In genomic region chr13:51603221-51603893, GRCm38 (mm10) we compare ENCODE assay signal across 9 mouse cellular contexts. TPM values are rescaled to one million over a fixed set of nuclear protein-coding genes. Genes with fewer than 3 reads are reported as not detected.
DNase-seq lines count a peak whose midpoint lies in the region; ATAC-seq and TF ChIP-seq lines count a peak whose summit lies in the region.
"Had no signal": no experiment of that assay in that cellular context is flagged by ENCODE, and none has a peak within 500 bp of the region (broad histone marks: within the 10 kb centered on the region; RNA-seq: fewer than 3 reads in every experiment).

No protein-coding gene starts in this region.

- H3K36me3 ChIP-seq in forebrain, embryonic 10.5 days (replicated peaks) = no peaks in the 10 kb centered on the region
- H3K36me3 ChIP-seq in intestine, embryonic 15.5 days = no peaks in the 10 kb centered on the region
- no peaks in the 10 kb centered on the region for H3K36me3 ChIP-seq in limb, embryonic 14.5 days (ENCODE audit: control insufficient read depth, insufficient read depth, low read length)

- H3K27ac ChIP-seq in forebrain, embryonic 10.5 days = peak overlapping the region; percentile 66
- H3K27ac ChIP-seq in intestine, embryonic 15.5 days = no peak overlapping the region
- H3K27ac ChIP-seq in limb, embryonic 14.5 days (replicated peaks; ENCODE audit: low read depth, low read length) = peak overlapping the region; percentile 48

- no peaks in the 10 kb centered on the region for H3K27me3 ChIP-seq in forebrain, embryonic 10.5 days (ENCODE audit: poor library complexity, severe bottlenecking)
- H3K27me3 ChIP-seq in intestine, embryonic 15.5 days (replicated peaks) = no peaks in the 10 kb centered on the region
- no peaks in the 10 kb centered on the region for H3K27me3 ChIP-seq in limb, embryonic 14.5 days (ENCODE audit: control insufficient read depth, insufficient read depth, low read length)

- H3K4me2 ChIP-seq in intestine, embryonic 15.5 days (replicated peaks) = peak overlapping the region; percentile 51
- peak overlapping the region; percentile 34 for H3K4me2 ChIP-seq in limb, embryonic 14.5 days (replicated peaks; ENCODE audit: low read depth, low read length, severe bottlenecking)

- ATAC-seq in intestine, embryonic 15.5 days = peak; percentile 82
- ATAC-seq in limb, embryonic 14.5 days (ENCODE audit: low FRiP score, low read depth) = peak; percentile 94

- peak overlapping the region; percentile 19 for H3K4me3 ChIP-seq in forebrain, embryonic 10.5 days
- H3K4me3 ChIP-seq in intestine, embryonic 15.5 days (replicated peaks) = 0 out of 2 replicates have a peak overlapping the region, but pooled peaks have one; percentile 6
- peak overlapping the region; percentile 10 for H3K4me3 ChIP-seq in limb, embryonic 14.5 days (replicated peaks; ENCODE audit: low read length)
- H3K4me3 ChIP-seq: megakaryocyte, embryonic 14.5 days had no signal

- DNase-seq in urinary bladder, postnatal 14 days (ENCODE audit: low spot score) = peak; percentile 7
- no peak for DNase-seq in urinary bladder, postnatal 10 days (ENCODE audit: low spot score)
- peak; percentile 70 for DNase-seq in forebrain, embryonic 10.5 days (ENCODE audit: extremely low spot score, low spot score)
- DNase-seq in limb, embryonic 14.5 days (ENCODE audit: low spot score) = peak; percentile 72
- peak; percentile 62 to 71 for DNase-seq in right cerebral cortex, adult 2 months (ENCODE audit: low spot score in 2 of 2)
- no peak for DNase-seq in c-Kit-positive CD71-positive TER-119-positive erythroid progenitor cells, embryonic 14.5 days (ENCODE audit: low spot score)
- DNase-seq in natural killer cell, adult 2 months (ENCODE audit: low spot score in 2 of 2) = no peak

- no peak for TF ChIP-seq POLR2A in limb, embryonic 14.5 days (IDR thresholded peaks at IDR 0.05; ENCODE audit: borderline replicate concordance, extremely low read depth, insufficient read depth, insufficient read length)

- WGBS in forebrain, embryonic 10.5 days = 54% methylated on average over 16 of the region's 16 CpGs
- 14% methylated on average over 16 of the region's 16 CpGs for WGBS in intestine, embryonic 15.5 days
- WGBS in limb, embryonic 14.5 days = 18% methylated on average over 16 of the region's 16 CpGs

- peaks cover 18% of the 10 kb centered on the region for H3K4me1 ChIP-seq in forebrain, embryonic 10.5 days
- H3K4me1 ChIP-seq in intestine, embryonic 15.5 days (replicated peaks) = peaks cover 12% of the 10 kb centered on the region
- H3K4me1 ChIP-seq in limb, embryonic 14.5 days (ENCODE audit: control insufficient read depth, insufficient read depth, low read length) = peaks cover 6% of the 10 kb centered on the region; the same call in 1 of the 2 replicates
- H3K4me1 ChIP-seq: megakaryocyte, embryonic 14.5 days had no signal

- no peaks in the 10 kb centered on the region for H3K9me3 ChIP-seq in forebrain, embryonic 10.5 days
- no peaks in the 10 kb centered on the region for H3K9me3 ChIP-seq in intestine, embryonic 15.5 days
- no peaks in the 10 kb centered on the region for H3K9me3 ChIP-seq in limb, embryonic 14.5 days (ENCODE audit: control insufficient read depth, low read length)
- H3K9me3 ChIP-seq: megakaryocyte, embryonic 14.5 days had no signal

- H3K9ac ChIP-seq in intestine, embryonic 15.5 days = 0 out of 2 replicates have a peak overlapping the region, but pooled peaks have one; percentile 5
- H3K9ac ChIP-seq in limb, embryonic 14.5 days (ENCODE audit: low read depth, low read length, severe bottlenecking) = no peak overlapping the region

RNA-seq across cellular contexts. Expression of gene Shc3, which starts 34.1 kb away (rescaled TPM):
- polyA plus RNA-seq in forebrain, embryonic 10.5 days (2016; fragmentation: Nextera tagmentation; extraction: Ambion mirVana) = 2.2 and 3.1 TPM in 2 replicates
- 0.28 and 0.34 TPM in 2 replicates for polyA plus RNA-seq in intestine, embryonic 15.5 days (2015; fragmentation: Nextera tagmentation; extraction: Ambion mirVana)
- 1.1 and 1.4 TPM in 2 replicates for polyA plus RNA-seq in limb, embryonic 14.5 days (2012; rRNA removed)
- polyA plus RNA-seq in limb, embryonic 14.5 days (2014; fragmentation: Nextera tagmentation; extraction: Ambion mirVana) = 0.62 and 0.69 TPM in 2 replicates

RNA-seq across cellular contexts. Expression of gene Cks2, which starts 41.7 kb away (rescaled TPM):
- polyA plus RNA-seq in forebrain, embryonic 10.5 days (2016; fragmentation: Nextera tagmentation; extraction: Ambion mirVana) = 420 and 444 TPM in 2 replicates
- polyA plus RNA-seq in intestine, embryonic 15.5 days (2015; fragmentation: Nextera tagmentation; extraction: Ambion mirVana) = 304 and 333 TPM in 2 replicates
- 160 and 167 TPM in 2 replicates for polyA plus RNA-seq in limb, embryonic 14.5 days (2012; rRNA removed)
- polyA plus RNA-seq in limb, embryonic 14.5 days (2014; fragmentation: Nextera tagmentation; extraction: Ambion mirVana) = 272 and 285 TPM in 2 replicates

RNA-seq across cellular contexts. Expression of gene Secisbp2, which starts 48.1 kb away (rescaled TPM):
- polyA plus RNA-seq in forebrain, embryonic 10.5 days (2016; fragmentation: Nextera tagmentation; extraction: Ambion mirVana) = 28.1 and 32.1 TPM in 2 replicates
- polyA plus RNA-seq in intestine, embryonic 15.5 days (2015; fragmentation: Nextera tagmentation; extraction: Ambion mirVana) = 28.0 and 30.2 TPM in 2 replicates
- polyA plus RNA-seq in limb, embryonic 14.5 days (2012; rRNA removed) = 32.8 and 34.5 TPM in 2 replicates
- 29.0 and 31.0 TPM in 2 replicates for polyA plus RNA-seq in limb, embryonic 14.5 days (2014; fragmentation: Nextera tagmentation; extraction: Ambion mirVana)

Comparison
In these comparisons a context has a peak if more than half of its experiments do, and no peak if none do; other contexts are left out.
1. DNase-seq: peak in urinary bladder, postnatal 14 days (single experiment), forebrain, embryonic 10.5 days (single experiment), limb, embryonic 14.5 days (single experiment) and right cerebral cortex, adult 2 months (2 of 2); none in urinary bladder, postnatal 10 days (single experiment), c-Kit-positive CD71-positive TER-119-positive erythroid progenitor cells, embryonic 14.5 days (single experiment) and natural killer cell, adult 2 months (0 of 2).
2. Peak in every context shown above with its lines, with median percentiles within 50 percentile points of each other: H3K4me3 ChIP-seq.